Mouse (Mus musculus) adrenal gland, adult (tissue): ENCODE data around the gene Ccdc81.

ENCODE experiments used
- DNase-seq, 2 experiments: peaks; one replicate each; pipeline ENCODE4 v3.0.0; 2022 to 2023; ENCODE audit warnings: low spot score in 1 of 2; ENCODE audit not compliant: inconsistent age in 2 of 2

Ccdc81 gene

GRCm38 (mm10) chr7:89903442-89904343, at the start of gene Ccdc81:
Gene Ccdc81, minus strand, starts transcription at chr7:89903629.
- DNase-seq: peak; percentile 28 to 59

DNA sequence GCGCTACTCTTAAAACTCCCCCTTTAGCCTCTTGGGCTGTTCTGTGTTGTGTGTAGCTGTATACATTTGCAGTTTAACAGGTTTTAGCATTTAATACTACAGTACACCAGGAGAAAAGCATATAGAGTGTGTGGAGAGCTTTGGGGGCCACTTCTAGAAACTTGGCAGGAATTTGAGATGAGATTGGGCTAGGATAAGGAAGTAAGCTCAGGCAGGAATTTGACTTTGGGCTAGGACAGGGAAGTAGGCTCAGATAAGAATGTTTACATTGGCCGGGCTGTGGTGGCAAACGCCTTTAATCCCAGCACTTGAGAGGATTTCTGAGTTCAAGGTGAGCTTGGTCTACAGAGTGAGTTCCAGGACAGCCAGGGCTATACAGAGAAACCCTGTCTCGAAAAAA, 46.0 kb upstream of the Ccdc81 start:
- DNase-seq: no peak

DNA sequence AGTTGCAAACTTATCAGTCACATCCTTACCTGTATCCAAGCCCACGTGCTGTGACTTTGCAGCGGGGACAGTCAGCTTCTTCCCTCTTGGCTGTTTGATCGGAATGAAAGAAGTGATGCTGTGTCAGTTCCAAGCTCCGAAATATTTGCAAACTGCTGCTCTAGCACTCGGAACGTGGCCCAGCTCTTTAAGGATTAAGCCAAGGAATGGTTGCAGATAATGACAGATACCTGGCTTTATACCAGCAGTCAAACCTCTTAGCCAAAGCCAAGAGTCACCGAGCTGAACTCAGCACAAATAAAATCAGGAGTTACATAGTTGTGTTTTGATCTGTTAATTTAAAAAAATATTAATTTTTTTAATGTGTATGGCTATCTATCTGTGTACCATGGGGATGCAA, 44.6 kb upstream of the Ccdc81 start:
- DNase-seq: peak in 1 of 2 experiments; percentile 31

- DNase-seq: peak; percentile 94 to 98
These were observed 37.4 kb upstream of the Ccdc81 start, which contains the start of gene Hikeshi for GRCm38 (mm10) chr7:89940571-89941463. Gene Hikeshi, minus strand, starts transcription at chr7:89941204.

GRCm38 (mm10) chr7:89939497-89940353, 36.3 kb upstream of the Ccdc81 start:
- DNase-seq: peak; percentile 22 to 66

GRCm38 (mm10) chr7:89923441-89924180, 20.2 kb upstream of the Ccdc81 start:
- no peak for DNase-seq

GRCm38 (mm10) chr7:89917776-89918175, 14.3 kb upstream of the Ccdc81 start:
- peak in 1 of 2 experiments; percentile 35 for DNase-seq

GRCm38 (mm10) chr7:89916711-89917110, 13.3 kb upstream of the Ccdc81 start:
- peak in 1 of 2 experiments; percentile 32 for DNase-seq

GRCm38 (mm10) chr7:89913432-89914158, 10.2 kb upstream of the Ccdc81 start:
- no peak for DNase-seq

DNA sequence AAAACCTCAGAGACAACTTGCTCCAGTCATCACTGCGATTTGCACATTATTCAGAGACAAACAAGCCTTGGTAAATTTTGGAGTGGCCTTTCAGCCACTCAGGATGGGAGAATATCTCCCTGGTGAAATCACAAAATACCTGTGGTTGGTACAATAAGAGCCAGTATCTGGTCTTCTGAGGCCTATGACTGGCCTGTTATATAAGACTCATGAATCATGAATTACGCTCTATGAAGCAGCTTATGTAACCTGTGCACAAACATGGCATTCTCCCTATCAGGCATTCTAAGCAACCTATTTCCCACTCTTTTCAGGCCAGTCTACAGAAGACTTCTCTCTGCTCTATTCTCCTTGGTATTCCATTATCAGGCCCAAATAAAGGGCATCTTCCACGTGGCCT, 8.9 kb upstream of the Ccdc81 start:
- peak in 1 of 2 experiments; percentile 40 for DNase-seq

- no peak for DNase-seq
These were observed 6.3 kb upstream of the Ccdc81 start for GRCm38 (mm10) chr7:89909711-89910110.

DNA sequence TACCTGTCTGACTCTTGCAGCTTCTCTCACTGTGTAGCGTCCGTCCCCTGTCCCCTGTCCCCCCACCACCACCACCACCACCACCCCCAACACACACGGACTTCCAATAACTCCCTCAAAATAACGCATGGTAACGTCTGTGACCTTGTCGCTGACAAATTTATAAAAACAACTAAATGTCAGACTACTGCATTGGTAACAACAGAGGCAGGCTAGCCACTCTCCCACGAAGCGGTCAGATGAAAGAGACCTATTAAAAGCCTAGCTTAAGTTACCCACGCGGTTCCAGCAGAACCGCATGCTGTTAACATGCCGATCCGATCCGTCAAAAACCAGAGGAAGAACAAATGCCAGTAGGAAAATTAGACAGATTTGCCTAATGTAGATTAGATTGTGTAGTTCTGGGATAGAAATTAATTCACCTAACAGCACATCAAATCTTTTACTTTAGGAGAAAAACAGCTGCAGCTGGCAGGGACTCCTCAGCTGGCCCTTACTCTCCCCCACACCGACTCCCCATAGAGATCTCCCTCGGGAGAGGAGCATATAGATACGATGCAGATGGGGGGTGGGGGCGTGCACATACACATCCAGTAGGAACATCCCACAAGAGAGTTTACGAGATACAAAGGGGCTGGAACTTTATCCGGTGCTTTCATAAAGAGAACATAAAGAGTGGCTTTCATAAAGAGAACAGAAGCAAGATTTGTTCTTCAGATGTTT, 5.6 kb upstream of the Ccdc81 start:
- DNase-seq: peak in 1 of 2 experiments; percentile 53

GRCm38 (mm10) chr7:89908421-89908820, 5.0 kb upstream of the Ccdc81 start:
- DNase-seq: peak in 1 of 2 experiments; percentile 46

DNA sequence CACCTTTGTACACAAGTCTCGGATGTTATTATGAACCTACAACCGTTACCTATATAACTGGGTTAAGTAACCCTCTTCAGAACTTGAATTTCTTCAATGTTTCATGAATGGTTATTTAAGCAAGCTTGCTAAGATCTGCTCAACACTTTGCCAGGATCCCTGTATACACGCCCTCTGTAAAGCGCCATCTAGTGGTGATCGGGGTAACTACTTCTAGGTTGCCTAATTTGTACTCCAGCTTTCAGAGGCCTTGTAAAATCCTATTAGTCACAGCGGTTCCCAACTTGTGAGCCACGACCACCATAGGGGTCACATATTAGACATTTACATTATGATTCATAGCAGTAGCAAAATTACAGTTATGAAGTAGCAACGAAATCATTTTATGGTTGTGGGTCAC, 4.5 kb upstream of the Ccdc81 start:
- DNase-seq: peak; percentile 77 to 95

GRCm38 (mm10) chr7:89903007-89903406, 422 bp downstream of the Ccdc81 start:
- no peak for DNase-seq

DNA sequence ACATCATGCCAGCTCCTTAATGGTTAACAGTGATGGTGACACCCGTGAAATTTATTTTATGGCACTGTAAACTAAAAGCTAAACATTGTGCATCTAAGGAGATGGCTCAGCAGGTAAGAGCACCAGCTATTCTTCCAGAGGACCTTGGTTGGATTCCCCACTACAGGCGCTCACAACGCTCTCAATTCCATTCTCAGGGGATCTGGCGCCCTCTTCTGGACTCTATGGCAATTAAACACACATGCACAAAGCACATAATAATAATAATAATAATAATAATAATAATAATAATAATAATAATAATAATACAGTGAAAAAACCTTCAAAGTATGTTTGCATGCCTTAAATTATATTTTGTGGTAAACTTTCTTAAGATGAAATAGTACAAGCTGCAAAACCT, 11.6 kb downstream of the Ccdc81 start:
- peak; percentile 37 to 78 for DNase-seq

DNA sequence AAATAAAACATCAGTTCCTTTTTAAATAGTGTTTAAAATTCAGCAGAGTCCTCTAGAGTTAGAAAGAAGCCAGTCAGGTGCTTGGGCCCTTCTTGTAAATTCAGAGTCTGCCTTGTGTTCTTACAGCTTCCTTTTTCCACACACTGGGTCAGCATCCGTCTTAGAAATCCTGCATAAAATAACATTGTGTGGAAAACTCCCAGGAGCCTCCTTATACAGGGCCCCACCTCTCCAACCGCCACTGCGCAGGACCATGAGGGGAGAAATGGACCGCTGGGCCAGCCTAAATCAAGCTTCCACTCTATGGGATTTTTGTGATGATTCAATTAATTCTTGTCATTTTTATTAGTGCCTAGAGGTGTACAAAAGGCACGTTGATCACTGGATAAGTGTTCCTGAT, 12.0 kb downstream of the Ccdc81 start:
- DNase-seq: no peak

- no peak for DNase-seq
These were observed 18.9 kb downstream of the Ccdc81 start for GRCm38 (mm10) chr7:89884551-89884950.

GRCm38 (mm10) chr7:89879686-89880085, 23.7 kb downstream of the Ccdc81 start:
- DNase-seq: no peak
